19 mouse cellular contexts compared by ENCODE assay signal in genomic region chr13:37845156-37845555, GRCm38 (mm10).
DNase-seq lines count a peak whose midpoint lies in the region; ATAC-seq and TF ChIP-seq lines count a peak whose summit lies in the region.
"Had no signal": no experiment of that assay in that cellular context is flagged by ENCODE, and none has a peak within 500 bp of the region (broad histone marks: within the 10 kb centered on the region; RNA-seq: fewer than 3 reads in every experiment).

No protein-coding gene starts in this region.

- H3K4me1 ChIP-seq in kidney, embryonic 16.5 days (ENCODE audit: insufficient read depth, low read length) = peaks cover 47% of the 10 kb centered on the region
- H3K4me1 ChIP-seq: forebrain, embryonic 13.5 days; hindbrain, embryonic 13.5 days; midbrain, embryonic 12.5 days had no signal

- H3K79me2 ChIP-seq in macrophage (ENCODE audit: inconsistent target) = peaks cover 96% of the 10 kb centered on the region

- ATAC-seq in kidney, embryonic 16.5 days (ENCODE audit: low FRiP score, low TSS enrichment) = peak; percentile 57; the same call in 1 of the 2 replicates
- peak; percentile 64 for ATAC-seq in erythroid progenitor cell, adult 5-6 weeks (replicated peaks; ENCODE audit: low FRiP score, poor library complexity, severe bottlenecking)
- ATAC-seq: forebrain, embryonic 13.5 days had no signal

- intact Hi-C loops in gastrocnemius, adult 2 months (cut with DNase I) = loop anchor here (5.0 kb wide), 1 partner anchor 37 kb away; no protein-coding TSS in a partner anchor

- H3K27me3 ChIP-seq in kidney, embryonic 16.5 days (ENCODE audit: insufficient read depth, low read length) = no peaks in the 10 kb centered on the region
- H3K27me3 ChIP-seq: embryonic facial prominence, embryonic 13.5 days; forebrain, embryonic 13.5 days; hindbrain, embryonic 13.5 days; midbrain, embryonic 12.5 days had no signal

- H3K36me3 ChIP-seq in kidney, embryonic 16.5 days (ENCODE audit: insufficient read depth, low read length) = no peaks in the 10 kb centered on the region
- no peaks in the 10 kb centered on the region for H3K36me3 ChIP-seq in macrophage (ENCODE audit: inconsistent target)
- H3K36me3 ChIP-seq: embryonic facial prominence, embryonic 13.5 days; heart, embryonic 10.5 days; hindbrain, embryonic 13.5 days; midbrain, embryonic 12.5 days had no signal

- 0 out of 2 replicates have a peak overlapping the region, but pooled peaks have one; percentile 18 for H3K9ac ChIP-seq in kidney, embryonic 16.5 days (replicated peaks; ENCODE audit: low read length)
- H3K9ac ChIP-seq: embryonic facial prominence, embryonic 13.5 days; forebrain, embryonic 13.5 days; hindbrain, embryonic 13.5 days; midbrain, embryonic 12.5 days had no signal

- no peaks in the 10 kb centered on the region for H3K9me3 ChIP-seq in kidney, embryonic 16.5 days (ENCODE audit: low read length)
- H3K9me3 ChIP-seq: embryonic facial prominence, embryonic 13.5 days; forebrain, embryonic 13.5 days; heart, embryonic 10.5 days; hindbrain, embryonic 13.5 days; midbrain, embryonic 12.5 days had no signal

- no peak for DNase-seq in gastrocnemius, adult 2 months
- no peak for DNase-seq in gastrocnemius, adult 18-20 months (ENCODE audit: low spot score)
- no peak for DNase-seq in kidney, postnatal 4 days
- DNase-seq in ovary, postnatal 36 days (ENCODE audit: low spot score) = no peak
- no peak for DNase-seq in adipocyte (ENCODE audit: low spot score)
- DNase-seq: adrenal gland, adult 2 months; cerebellum, postnatal 36 days; kidney, postnatal 25 days; lung, postnatal 14 days; right cerebral cortex, postnatal 25 days; thymus, postnatal 36 days had no signal

- peak overlapping the region; percentile 96 for H3K27ac ChIP-seq in gastrocnemius, adult 2 months
- H3K27ac ChIP-seq in kidney, embryonic 16.5 days (ENCODE audit: low read length) = peak overlapping the region; percentile 4; the same call in 1 of the 2 replicates
- peak overlapping the region; percentile 93 for H3K27ac ChIP-seq in macrophage
- H3K27ac ChIP-seq: embryonic facial prominence, embryonic 13.5 days; forebrain, embryonic 13.5 days; heart, embryonic 10.5 days; hindbrain, embryonic 13.5 days; midbrain, embryonic 12.5 days had no signal

- no peak for TF ChIP-seq CTCF in gastrocnemius, adult 2 months (IDR thresholded peaks at IDR 0.05)

- WGBS in kidney, embryonic 16.5 days = 55% methylated on average over 3 of the region's 3 CpGs
- WGBS in macrophage (ENCODE audit: missing documents) = 77% methylated on average over 3 of the region's 3 CpGs

- H3K4me2 ChIP-seq in kidney, embryonic 16.5 days (replicated peaks; ENCODE audit: low read depth, low read length) = no peak overlapping the region
- H3K4me2 ChIP-seq: embryonic facial prominence, embryonic 13.5 days; forebrain, embryonic 13.5 days; hindbrain, embryonic 13.5 days; midbrain, embryonic 12.5 days had no signal

- H3K4me3 ChIP-seq in gastrocnemius, adult 2 months = no peak overlapping the region
- H3K4me3 ChIP-seq in kidney, embryonic 16.5 days (ENCODE audit: low read length) = no peak overlapping the region
- no peak overlapping the region for H3K4me3 ChIP-seq in macrophage (ENCODE audit: inconsistent target)
- H3K4me3 ChIP-seq: embryonic facial prominence, embryonic 13.5 days; forebrain, embryonic 13.5 days; heart, embryonic 10.5 days; hindbrain, embryonic 13.5 days; midbrain, embryonic 12.5 days had no signal

Comparison
In these comparisons a context has a peak if more than half of its experiments do, and no peak if none do; other contexts are left out.
1. H3K27ac ChIP-seq: peak in every context shown above with its lines; median percentile 96 in gastrocnemius, adult 2 months; 93 in macrophage; 4 in kidney, embryonic 16.5 days.